ENCODE assay signal across 27 mouse cellular contexts in genomic region chr9:8693177-8693576, GRCm38 (mm10).
DNase-seq lines count a peak whose midpoint lies in the region; ATAC-seq lines count a peak whose summit lies in the region.
"Had no signal": no experiment of that assay in that cellular context is flagged by ENCODE, and none has a peak within 500 bp of the region (broad histone marks: within the 10 kb centered on the region; RNA-seq: fewer than 3 reads in every experiment).

No protein-coding gene starts in this region.

- 50% methylated on average over 2 of the region's 2 CpGs for WGBS in heart, embryonic 16.5 days
- 78% methylated on average over 2 of the region's 2 CpGs for WGBS in kidney, embryonic 14.5 days

- no peak for DNase-seq in heart, adult 11 months
- DNase-seq in urinary bladder, adult 18-20 months (ENCODE audit: low spot score in 2 of 2) = no peak
- DNase-seq: adrenal gland, postnatal 10 days; B cell, adult 2 months; cerebellum, adult 11-12 months; cerebellum, adult 8-10 months; cerebellum, postnatal 10 days; cerebellum, postnatal 36 days; gastrocnemius, adult 2 months; gastrocnemius, postnatal 14 days; heart, adult 2 months had no signal

- no peak overlapping the region for H3K4me2 ChIP-seq in heart, embryonic 16.5 days (ENCODE audit: low read depth, low read length)
- H3K4me2 ChIP-seq in kidney, embryonic 14.5 days (replicated peaks; ENCODE audit: low read depth, low read length) = no peak overlapping the region
- H3K4me2 ChIP-seq: forebrain, embryonic 13.5 days; heart, embryonic 13.5 days; hindbrain, embryonic 13.5 days had no signal

- H3K9me3 ChIP-seq in heart, embryonic 16.5 days (replicated peaks; ENCODE audit: control insufficient read depth, low read length) = no peaks in the 10 kb centered on the region
- H3K9me3 ChIP-seq in kidney, embryonic 14.5 days (ENCODE audit: control insufficient read depth, low read length) = no peaks in the 10 kb centered on the region
- H3K9me3 ChIP-seq: forebrain, embryonic 10.5 days; forebrain, embryonic 13.5 days; G1E; heart, embryonic 10.5 days; heart, embryonic 13.5 days; hindbrain, embryonic 10.5 days; hindbrain, embryonic 13.5 days had no signal

- no peaks in the 10 kb centered on the region for H3K36me3 ChIP-seq in heart, embryonic 16.5 days (ENCODE audit: control insufficient read depth, insufficient read depth)
- no peaks in the 10 kb centered on the region for H3K36me3 ChIP-seq in kidney, embryonic 14.5 days (ENCODE audit: control insufficient read depth, insufficient read depth, low read length)
- H3K36me3 ChIP-seq: forebrain, embryonic 10.5 days; G1E; heart, embryonic 10.5 days; heart, embryonic 13.5 days; hindbrain, embryonic 10.5 days; hindbrain, embryonic 13.5 days had no signal

- no peak overlapping the region for H3K27ac ChIP-seq in heart, embryonic 16.5 days (ENCODE audit: low read length)
- H3K27ac ChIP-seq in kidney, embryonic 14.5 days (ENCODE audit: low read depth, low read length) = no peak overlapping the region
- H3K27ac ChIP-seq: forebrain, embryonic 10.5 days; forebrain, embryonic 13.5 days; gastrocnemius, adult 2 months; heart, adult 2 months; heart, embryonic 10.5 days; heart, embryonic 13.5 days; hindbrain, embryonic 10.5 days; hindbrain, embryonic 13.5 days had no signal

- no peak overlapping the region for H3K4me3 ChIP-seq in heart, embryonic 16.5 days (ENCODE audit: low read length)
- no peak overlapping the region for H3K4me3 ChIP-seq in kidney, embryonic 14.5 days (ENCODE audit: low read length)
- H3K4me3 ChIP-seq: forebrain, embryonic 10.5 days; forebrain, embryonic 13.5 days; gastrocnemius, adult 2 months; heart, adult 2 months; heart, embryonic 10.5 days; heart, embryonic 13.5 days; hindbrain, embryonic 10.5 days; hindbrain, embryonic 13.5 days had no signal

- no peak overlapping the region for H3K9ac ChIP-seq in heart, embryonic 16.5 days (ENCODE audit: low read length)
- no peak overlapping the region for H3K9ac ChIP-seq in kidney, embryonic 14.5 days (ENCODE audit: low read depth, low read length)
- H3K9ac ChIP-seq: forebrain, embryonic 13.5 days; heart, embryonic 13.5 days; hindbrain, embryonic 13.5 days had no signal

- H3K27me3 ChIP-seq in heart, embryonic 16.5 days (ENCODE audit: control insufficient read depth, insufficient read depth, low read length) = no peaks in the 10 kb centered on the region
- no peaks in the 10 kb centered on the region for H3K27me3 ChIP-seq in kidney, embryonic 14.5 days (ENCODE audit: control insufficient read depth, insufficient read depth, low read length)
- H3K27me3 ChIP-seq: CH12.LX; forebrain, embryonic 13.5 days; heart, embryonic 13.5 days; hindbrain, embryonic 13.5 days had no signal

- no peaks in the 10 kb centered on the region for H3K4me1 ChIP-seq in heart, embryonic 16.5 days (ENCODE audit: control insufficient read depth, insufficient read depth, low read length)
- no peaks in the 10 kb centered on the region for H3K4me1 ChIP-seq in kidney, embryonic 14.5 days (ENCODE audit: control insufficient read depth, insufficient read depth, low read length)
- H3K4me1 ChIP-seq: forebrain, embryonic 10.5 days; forebrain, embryonic 13.5 days; heart, embryonic 10.5 days; heart, embryonic 13.5 days; hindbrain, embryonic 10.5 days; hindbrain, embryonic 13.5 days had no signal

- 0 out of 2 replicates have a peak, but pooled peaks have one; percentile 32 for ATAC-seq in heart, embryonic 16.5 days (replicated peaks; ENCODE audit: extremely low read depth, insufficient read depth, low FRiP score)
- ATAC-seq in granulocyte monocyte progenitor cell, adult 5-6 weeks (replicated peaks; ENCODE audit: poor library complexity, severe bottlenecking) = peak; percentile 56
- peak; percentile 95 for ATAC-seq in megakaryocyte progenitor cell, adult 5-6 weeks (replicated peaks; ENCODE audit: poor library complexity)
- ATAC-seq in frontal cortex, adult (ENCODE audit: low TSS enrichment) = no peak
- ATAC-seq in kidney, embryonic 14.5 days (ENCODE audit: low FRiP score, low TSS enrichment) = no peak
- ATAC-seq: forebrain, embryonic 13.5 days; forebrain, embryonic 16.5 days; hindbrain, embryonic 16.5 days; Patski had no signal

Comparison
In these comparisons a context has a peak if more than half of its experiments do, and no peak if none do; other contexts are left out.
1. ATAC-seq: peak in heart, embryonic 16.5 days (single experiment), granulocyte monocyte progenitor cell, adult 5-6 weeks (single experiment) and megakaryocyte progenitor cell, adult 5-6 weeks (single experiment); none in frontal cortex, adult (single experiment) and kidney, embryonic 14.5 days (single experiment).